Mouse (Mus musculus) midbrain, embryonic 14.5 days (tissue): ENCODE data around the gene Rap1b. TPM values are rescaled to one million over a fixed set of nuclear protein-coding genes. Genes with fewer than 3 reads are reported as not detected.

Source experiments
- ATAC-seq: fragments of 200-750 bp; cut with Nextera tagmentation; 2 replicates; pipeline ENCODE4 v1.8.0; 2017; ENCODE audit warnings: moderate number of reproducible peaks, moderate library complexity; ENCODE audit not compliant: low FRiP score, low TSS enrichment
- DNase-seq: peaks from one replicate; pipeline ENCODE4 v3.0.0-alpha.2; 2015
- H3K27ac ChIP-seq: fragments of 300-500 bp; sonication (generic); replicated peaks from 2 replicates; pipeline ENCODE4 v1.5.1; 2014; ENCODE audit warnings: mild to moderate bottlenecking, low read depth, low read length, moderate library complexity
- H3K27me3 ChIP-seq: fragments of 300-500 bp; sonication (generic); 2 replicates; pipeline ENCODE4 v1.6.1; 2014; ENCODE audit warnings: low read length, control low read depth, mixed read lengths; ENCODE audit not compliant: control insufficient read depth, insufficient read depth
- H3K36me3 ChIP-seq: fragments of 300-500 bp; sonication (generic); 2 replicates; pipeline ENCODE4 v1.6.1; 2014; ENCODE audit warnings: low read length, control low read depth; ENCODE audit not compliant: control insufficient read depth, insufficient read depth
- H3K4me1 ChIP-seq: fragments of 300-500 bp; sonication (generic); 2 replicates; pipeline ENCODE4 v1.6.1; 2014; ENCODE audit warnings: mild to moderate bottlenecking, antibody characterized with exemption, low read length, control low read depth; ENCODE audit not compliant: control insufficient read depth, insufficient read depth
- H3K4me2 ChIP-seq: fragments of 300-500 bp; sonication (generic); 2 replicates; pipeline ENCODE4 v1.6.1; 2014; ENCODE audit warnings: mild to moderate bottlenecking, low read length, moderate library complexity
- H3K4me3 ChIP-seq: fragments of 300-500 bp; sonication (generic); replicated peaks from 2 replicates; pipeline ENCODE4 v1.5.1; 2014; ENCODE audit warnings: low read depth, low read length
- H3K9ac ChIP-seq: fragments of 300-500 bp; sonication (generic); replicated peaks from 2 replicates; pipeline ENCODE4 v1.6.1; 2014; ENCODE audit warnings: mild to moderate bottlenecking, low read length, moderate library complexity
- H3K9me3 ChIP-seq: fragments of 300-500 bp; sonication (generic); 2 replicates; pipeline ENCODE4 v1.6.1; 2016; ENCODE audit warnings: low read length, control low read depth, mixed read lengths; ENCODE audit not compliant: control insufficient read depth
- WGBS: fragments of 180-500 bp; shearing (Covaris S2); extraction: QIAGEN DNeasy Blood & Tissue Kit; methylation state at CpG from one replicate; pipeline ENCODE4 v1.1.7; 2014; 5-methylcytosine and 5-hydroxymethylcytosine counted together
- polyA plus RNA-seq: library from polyadenylated mRNA; unstranded; fragments of >200 nt; fragmentation: Nextera tagmentation; extraction: Ambion mirVana; gene quantifications from 2 replicates; pipeline ENCODE4 v1.2.1, GENCODE M21; 2014

The Rap1b gene
- polyA plus RNA-seq, 1 experiment from 2014 or later = 185 TPM

- Histone ChIP-seq H3K9ac (no peak overlapping the region), H3K4me3 (no peak overlapping the region), H3K36me3 (no peaks in the 10 kb centered on the region), H3K4me1 (no peaks in the 10 kb centered on the region), H3K9me3 (no peaks in the 10 kb centered on the region), H3K4me2 (no peak overlapping the region), H3K27me3 (no peaks in the 10 kb centered on the region), H3K27ac (no peak overlapping the region)
- WGBS = 76% methylated on average over 6 of the region's 6 CpGs
- no peak for DNase-seq
- no peak for ATAC-seq
Observed at GRCm38 (mm10) chr10:117864695-117865094, 18.9 kb upstream of the Rap1b start.

DNA sequence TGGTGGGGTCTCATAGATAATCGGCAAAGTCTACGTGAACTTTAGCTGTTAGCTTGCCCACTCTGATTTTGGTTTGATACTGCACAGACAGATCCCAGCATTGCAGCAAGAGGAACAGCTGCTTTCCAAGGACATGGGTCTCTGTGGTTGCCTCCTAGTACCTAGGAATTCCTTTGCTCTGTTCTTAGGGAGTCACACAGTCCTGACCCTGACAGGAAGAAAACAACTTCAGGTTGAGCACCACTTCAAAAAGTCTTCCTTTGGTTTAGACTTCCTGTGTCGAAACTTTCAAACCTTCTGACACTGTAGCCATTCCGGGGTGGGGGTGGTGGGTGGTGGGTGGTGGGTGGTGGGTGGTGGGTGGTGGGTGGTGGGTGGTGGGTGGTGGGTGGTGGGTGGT, 18.4 kb upstream of the Rap1b start:
- H3K4me3 ChIP-seq = no peak overlapping the region
- no peak for DNase-seq

GRCm38 (mm10) chr10:117862014-117862580, 16.3 kb upstream of the Rap1b start:
- no peak overlapping the region for H3K4me3 ChIP-seq
- ATAC-seq (no peak), DNase-seq (no peak)
- H3K9me3 ChIP-seq = no peaks in the 10 kb centered on the region
- 80% methylated on average over 11 of the region's 11 CpGs for WGBS
- H3K4me2 ChIP-seq = no peak overlapping the region
- no peak overlapping the region for H3K9ac ChIP-seq
- no peaks in the 10 kb centered on the region for H3K4me1 ChIP-seq
- no peaks in the 10 kb centered on the region for H3K36me3 ChIP-seq
- no peaks in the 10 kb centered on the region for H3K27me3 ChIP-seq
- H3K27ac ChIP-seq = no peak overlapping the region

More for the DNA sequence above, 18.4 kb upstream of the Rap1b start:
- H3K27me3 ChIP-seq = no peaks in the 10 kb centered on the region
- ATAC-seq = no peak
- no peak overlapping the region for H3K4me2 ChIP-seq
- no peaks in the 10 kb centered on the region for H3K9me3 ChIP-seq
- H3K36me3 ChIP-seq = no peaks in the 10 kb centered on the region
- no peak overlapping the region for H3K27ac ChIP-seq
- H3K4me1 ChIP-seq = no peaks in the 10 kb centered on the region
- no peak overlapping the region for H3K9ac ChIP-seq
- WGBS = 96% methylated on average over 4 of the region's 4 CpGs

GRCm38 (mm10) chr10:117860958-117861357, 15.1 kb upstream of the Rap1b start:
- H3K36me3 ChIP-seq = no peaks in the 10 kb centered on the region
- H3K4me3 ChIP-seq = no peak overlapping the region
- DNase-seq (no peak), ATAC-seq (no peak)
- no peaks in the 10 kb centered on the region for H3K27me3 ChIP-seq
- no peak overlapping the region for H3K4me2 ChIP-seq
- H3K4me1 ChIP-seq = no peaks in the 10 kb centered on the region
- WGBS = 87% methylated on average over 16 of the region's 16 CpGs
- no peak overlapping the region for H3K27ac ChIP-seq
- H3K9me3 ChIP-seq = no peaks in the 10 kb centered on the region
- no peak overlapping the region for H3K9ac ChIP-seq

GRCm38 (mm10) chr10:117860361-117860760, 14.5 kb upstream of the Rap1b start:
- ATAC-seq = no peak
- 88% methylated on average over 7 of the region's 7 CpGs for WGBS
- no peak for DNase-seq

GRCm38 (mm10) chr10:117859800-117860199, 14.0 kb upstream of the Rap1b start:
- Histone ChIP-seq H3K27me3 (no peaks in the 10 kb centered on the region), H3K27ac (no peak overlapping the region), H3K9me3 (no peaks in the 10 kb centered on the region), H3K4me3 (no peak overlapping the region), H3K4me1 (no peaks in the 10 kb centered on the region), H3K9ac (no peak overlapping the region), H3K4me2 (no peak overlapping the region), H3K36me3 (no peaks in the 10 kb centered on the region)
- DNase-seq (no peak), ATAC-seq (no peak)
- 92% methylated on average over 11 of the region's 11 CpGs for WGBS

More at GRCm38 (mm10) chr10:117860361-117860760, 14.5 kb upstream of the Rap1b start:
- Histone ChIP-seq H3K4me3 (no peak overlapping the region), H3K4me1 (no peaks in the 10 kb centered on the region), H3K9ac (no peak overlapping the region), H3K36me3 (no peaks in the 10 kb centered on the region), H3K9me3 (no peaks in the 10 kb centered on the region), H3K27me3 (no peaks in the 10 kb centered on the region), H3K27ac (no peak overlapping the region), H3K4me2 (no peak overlapping the region)

DNA sequence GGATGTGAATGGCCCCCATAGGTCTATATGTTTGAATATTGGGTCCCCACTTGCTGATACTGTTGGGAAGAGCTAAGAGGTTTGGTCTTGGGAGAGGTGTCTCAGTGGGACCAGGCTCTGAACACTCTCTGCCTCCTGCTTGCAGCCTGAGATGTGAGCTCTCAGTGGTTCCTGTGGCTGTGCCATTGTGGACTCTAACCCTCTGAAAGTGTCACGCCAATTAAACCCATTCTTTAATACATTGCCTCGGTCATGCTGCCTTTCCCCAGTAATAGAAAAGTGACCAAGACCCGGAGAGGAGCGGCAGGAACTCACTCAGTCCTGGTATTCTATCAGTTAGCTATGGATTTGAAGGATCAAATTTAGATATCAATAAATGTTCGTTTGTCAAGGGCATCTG, 12.4 kb upstream of the Rap1b start:
- 33% methylated on average over 5 of the region's 5 CpGs for WGBS
- Histone ChIP-seq H3K27ac (no peak overlapping the region), H3K27me3 (no peaks in the 10 kb centered on the region), H3K9me3 (no peaks in the 10 kb centered on the region), H3K9ac (no peak overlapping the region), H3K4me1 (no peaks in the 10 kb centered on the region), H3K4me3 (no peak overlapping the region), H3K36me3 (no peaks in the 10 kb centered on the region), H3K4me2 (no peak overlapping the region)
- no peak for DNase-seq
- no peak for ATAC-seq

DNA sequence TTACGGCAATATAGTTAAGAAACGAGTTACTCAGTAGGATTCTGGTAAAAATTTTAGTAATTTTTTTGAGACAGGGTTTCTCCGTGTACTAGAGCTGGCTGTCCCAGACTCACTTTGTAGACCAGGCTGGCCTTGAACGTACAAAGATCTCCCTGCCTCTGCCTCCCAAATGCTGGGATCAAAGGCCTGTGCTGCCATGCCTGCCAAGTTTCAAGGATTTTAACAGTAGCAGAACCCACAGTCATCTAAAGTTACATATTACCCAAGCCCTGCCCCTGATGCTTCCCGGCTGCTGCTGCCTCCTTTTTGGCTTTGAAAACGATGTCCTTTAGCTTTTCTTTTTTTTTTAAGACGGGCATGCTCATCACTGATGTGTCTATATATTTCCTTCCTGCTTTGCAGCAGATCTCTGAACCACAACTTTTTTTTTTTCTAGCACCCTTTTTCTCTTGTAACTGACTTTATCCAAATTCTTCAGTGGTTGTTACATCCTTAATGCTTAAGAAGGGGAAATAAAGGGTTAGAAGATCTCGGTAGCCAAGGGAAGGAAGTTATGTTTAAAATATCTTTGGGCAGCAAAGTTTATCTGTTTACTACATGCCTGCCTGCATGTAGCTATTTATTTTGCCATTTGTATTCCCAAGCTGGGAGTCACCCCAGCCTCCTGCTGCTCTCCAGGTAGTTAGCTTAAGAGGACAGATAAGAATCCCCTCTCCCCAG, 10.3 kb upstream of the Rap1b start:
- no peaks in the 10 kb centered on the region for H3K27me3 ChIP-seq
- no peak overlapping the region for H3K27ac ChIP-seq
- H3K4me1 ChIP-seq = no peaks in the 10 kb centered on the region
- H3K36me3 ChIP-seq = no peaks in the 10 kb centered on the region
- no peaks in the 10 kb centered on the region for H3K9me3 ChIP-seq
- ATAC-seq (no peak), DNase-seq (no peak)
- H3K9ac ChIP-seq = no peak overlapping the region
- 83% methylated on average over 8 of the region's 8 CpGs for WGBS
- no peak overlapping the region for H3K4me3 ChIP-seq
- H3K4me2 ChIP-seq = no peak overlapping the region

GRCm38 (mm10) chr10:117852648-117853192, 6.9 kb upstream of the Rap1b start:
- Histone ChIP-seq H3K27ac (no peak overlapping the region), H3K4me2 (no peak overlapping the region), H3K36me3 (no peaks in the 10 kb centered on the region), H3K27me3 (no peaks in the 10 kb centered on the region), H3K9ac (no peak overlapping the region), H3K4me1 (no peaks in the 10 kb centered on the region), H3K4me3 (no peak overlapping the region), H3K9me3 (no peaks in the 10 kb centered on the region)
- DNase-seq = no peak
- ATAC-seq = no peak
- 89% methylated on average over 10 of the region's 10 CpGs for WGBS
